Mouse (Mus musculus) Muller cell, postnatal 12 days (primary cell): ENCODE data around the gene Nxnl2.
"Not testable (repeated sequence)": the region's sequence is repeated elsewhere in the genome, so short reads cannot be mapped to it uniquely, and the experiment has no call there.

ENCODE experiments used
- DNase-seq: peaks from one replicate; pipeline ENCODE4 v3.0.0-alpha.2; 2015; ENCODE audit errors: inconsistent ontology term

Nxnl2 gene

DNA sequence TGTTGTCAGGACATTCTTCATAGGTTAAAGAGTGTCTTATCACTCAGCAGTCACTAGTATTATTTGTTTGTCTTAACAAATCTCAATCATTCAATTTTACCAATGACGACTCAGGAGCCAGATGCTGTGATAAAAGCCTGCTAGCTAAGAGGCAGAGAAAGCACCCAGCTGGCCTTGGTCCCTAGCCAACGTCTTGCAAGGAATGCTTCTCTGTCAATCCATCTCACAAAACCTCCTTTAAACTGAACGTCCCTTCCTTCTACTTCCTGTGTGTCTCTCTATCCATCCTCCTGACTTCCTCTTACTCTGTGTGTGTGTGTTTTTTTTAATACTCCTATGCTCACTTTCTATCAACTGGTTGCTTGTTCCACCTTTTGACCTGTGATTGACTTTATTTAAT is 8.5 kb downstream of the Nxnl2 start:
- DNase-seq: no peak

DNA sequence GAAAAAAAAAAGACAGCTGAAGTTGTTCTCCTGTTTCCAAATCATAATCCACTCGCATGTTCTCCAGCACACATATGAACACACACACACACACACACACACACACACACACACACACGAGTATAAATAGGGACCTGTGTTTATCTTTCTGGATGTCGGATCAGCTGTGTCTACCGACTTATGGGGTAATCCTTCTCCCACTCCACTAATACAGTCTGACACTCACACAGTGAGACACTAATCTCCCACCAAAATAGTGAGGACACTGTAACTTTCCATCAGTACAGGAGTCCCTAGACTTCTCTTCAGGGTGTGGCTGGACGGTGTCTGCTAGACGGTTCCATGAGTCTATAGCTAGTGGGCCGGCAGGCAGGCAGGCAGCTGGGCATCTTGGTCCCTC is 11.4 kb downstream of the Nxnl2 start:
- no peak for DNase-seq

DNA sequence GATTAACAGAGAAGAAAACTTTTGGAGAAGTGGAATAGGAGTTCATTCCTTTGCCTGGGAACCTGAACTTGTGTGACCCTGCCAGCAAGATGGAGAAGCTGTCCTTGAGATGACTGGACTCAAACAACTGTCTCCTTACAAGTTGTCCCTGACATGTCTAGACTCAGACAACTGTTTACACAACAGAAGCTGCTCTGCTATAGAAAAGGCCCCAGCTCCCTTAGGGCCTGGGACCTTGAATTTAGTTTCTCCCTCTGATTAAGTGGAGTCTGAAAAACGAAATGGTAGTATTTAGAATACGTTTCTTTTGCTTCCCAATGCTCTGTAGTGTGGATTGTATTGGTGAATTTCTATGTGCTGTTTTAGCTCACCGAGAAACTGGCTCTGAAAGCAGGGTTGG is 14.1 kb downstream of the Nxnl2 start:
- no peak for DNase-seq

DNA sequence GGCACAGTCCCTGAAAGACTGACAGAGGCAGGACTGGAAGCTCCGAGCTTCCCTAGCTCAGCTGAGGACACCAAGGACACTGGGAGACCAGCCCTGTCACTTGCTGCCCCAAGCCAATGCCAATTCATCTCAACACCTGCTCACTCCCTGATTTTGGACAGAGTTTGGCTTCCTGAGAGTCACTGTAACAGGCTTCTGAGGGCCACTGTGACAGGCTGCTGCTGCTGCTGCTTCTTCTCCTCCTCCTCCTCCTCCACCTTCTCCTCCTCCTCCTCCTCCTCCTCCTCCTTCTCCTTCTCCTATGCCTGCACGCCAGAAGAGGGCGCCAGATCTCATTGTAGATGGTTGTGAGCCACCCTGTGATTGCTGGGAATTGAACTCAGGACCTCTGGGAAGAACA is 19.5 kb downstream of the Nxnl2 start:
- no peak for DNase-seq

DNA sequence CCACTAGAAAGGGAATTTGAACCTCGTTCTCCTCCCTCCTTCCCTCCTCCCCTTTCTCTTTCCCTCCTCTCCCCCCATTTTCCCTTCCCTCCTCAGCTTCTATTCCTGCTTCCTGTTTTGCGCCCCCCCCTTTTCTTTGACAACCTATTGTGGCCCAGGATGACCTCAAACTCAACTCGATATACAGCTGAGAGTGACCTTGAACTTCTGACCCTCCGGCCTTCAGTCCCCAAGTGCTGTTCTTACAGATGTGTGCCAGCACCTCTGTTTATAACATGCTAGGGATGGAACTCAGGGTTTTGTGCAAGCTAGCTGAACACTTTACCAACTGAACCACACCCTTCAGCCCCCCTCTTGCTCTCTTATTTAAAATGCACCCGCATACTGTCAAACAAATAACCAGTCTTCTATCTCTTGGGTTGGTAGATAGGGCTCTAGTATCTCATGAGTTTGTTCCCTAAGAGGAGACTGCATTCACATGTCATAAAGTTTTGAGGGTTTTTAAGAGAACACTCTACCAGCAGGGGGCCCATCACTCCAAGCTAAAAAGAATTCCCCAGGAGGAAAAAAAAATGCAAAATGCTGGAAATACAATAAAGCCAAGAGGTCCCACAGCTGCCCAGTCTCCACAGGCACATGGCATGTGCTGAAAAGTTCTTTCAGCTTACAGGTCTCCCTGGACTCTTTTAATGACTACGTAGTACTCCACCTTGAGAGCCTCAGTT is 20.8 kb downstream of the Nxnl2 start:
- DNase-seq: peak; percentile 35

DNA sequence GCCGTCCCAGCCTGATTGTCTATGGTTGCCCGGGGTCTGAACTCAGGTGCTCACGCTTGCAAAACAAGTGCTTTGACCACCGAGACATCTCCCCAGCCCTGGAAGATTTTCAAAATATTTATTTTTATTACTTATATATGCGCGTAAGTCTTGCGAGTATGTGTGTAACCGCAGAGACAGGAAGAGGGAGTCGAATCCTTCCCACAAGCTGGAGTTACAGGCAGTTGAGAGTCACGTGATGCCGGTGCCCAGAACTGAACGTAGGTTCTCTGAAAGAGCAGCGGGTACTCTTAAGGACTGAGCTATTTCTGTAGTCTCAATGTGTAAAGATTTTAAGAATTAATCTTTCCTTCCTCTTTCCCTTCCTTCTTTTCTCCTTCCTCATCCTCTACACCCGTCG is 23.1 kb downstream of the Nxnl2 start:
- DNase-seq: no peak

DNA sequence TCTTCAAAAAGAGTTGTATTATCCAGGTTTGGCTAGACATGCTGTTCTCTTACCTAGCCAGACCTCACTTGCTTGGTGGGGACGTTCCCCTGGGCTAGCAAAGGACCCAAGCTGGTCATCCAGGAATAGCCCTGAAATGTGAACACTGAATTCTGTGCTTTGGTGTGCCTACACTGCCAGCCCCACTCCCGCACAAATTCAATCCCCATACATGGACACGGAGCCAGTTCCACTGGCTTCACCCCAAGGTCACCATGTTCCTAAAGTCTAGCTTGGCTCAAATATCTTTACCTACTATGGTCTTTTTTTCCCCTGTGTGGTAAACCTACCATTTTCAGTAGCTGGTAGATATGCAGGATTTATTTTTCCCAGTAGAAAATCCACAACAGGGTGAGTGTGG is 26.9 kb downstream of the Nxnl2 start:
- DNase-seq: no peak

DNA sequence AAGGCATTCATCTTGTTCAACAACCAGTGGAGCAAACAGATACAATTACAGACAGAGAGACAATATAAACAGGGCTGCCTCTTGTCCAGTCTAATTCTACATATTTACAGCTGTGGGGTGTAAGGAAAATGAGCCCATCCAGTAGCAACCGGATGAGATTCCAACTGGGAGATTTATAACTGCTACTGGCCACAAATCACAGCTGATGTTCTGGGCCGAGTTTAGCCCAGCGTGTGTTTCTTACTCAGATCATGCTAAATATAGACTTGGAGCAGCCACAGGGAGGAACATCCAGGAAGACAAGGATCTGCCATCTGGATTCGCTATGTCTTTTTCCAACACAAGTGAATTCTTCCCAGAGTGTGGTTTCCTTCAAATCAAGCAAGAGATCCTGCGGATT is 27.4 kb downstream of the Nxnl2 start:
- no peak for DNase-seq

DNA sequence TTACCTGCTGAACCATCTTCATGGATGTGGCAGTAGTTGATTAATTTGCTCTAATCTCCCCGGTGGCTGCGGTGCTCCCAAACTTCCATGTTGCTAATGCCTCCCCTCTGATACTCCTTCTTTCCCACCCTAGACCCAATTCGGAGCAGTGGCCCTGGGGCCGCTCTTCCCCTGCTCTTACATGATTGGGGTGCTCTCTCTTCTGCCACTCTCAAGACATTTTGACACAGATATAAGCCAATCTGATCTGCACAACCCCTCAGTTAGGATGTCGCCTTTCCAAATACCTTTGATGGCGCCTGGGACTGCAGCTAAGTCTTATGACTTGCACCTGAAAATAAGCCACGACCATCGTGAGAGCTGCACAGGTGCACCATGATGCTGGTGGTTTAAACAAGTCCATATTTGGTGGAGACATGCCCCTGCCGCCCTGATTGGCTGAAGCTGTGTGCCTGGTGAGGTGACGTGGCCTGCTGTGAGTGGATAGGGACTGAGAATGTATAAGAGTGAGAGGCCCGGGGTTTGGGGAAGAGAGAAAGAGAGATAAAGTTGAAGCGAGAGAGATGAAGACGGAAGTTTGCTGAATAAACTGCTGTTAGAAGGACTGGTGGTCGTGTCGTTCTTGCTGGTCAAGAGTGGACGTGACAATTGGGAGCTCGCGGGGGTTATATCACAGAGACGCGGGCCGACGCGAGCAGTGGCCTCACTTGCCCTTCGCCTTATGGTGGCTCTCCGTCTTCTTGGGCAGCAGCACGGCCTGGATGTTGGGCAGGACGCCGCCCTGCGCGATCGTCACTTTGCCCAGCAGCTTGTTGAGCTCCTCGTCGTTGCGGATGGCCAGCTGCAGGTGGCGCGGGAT is 31.4 kb downstream of the Nxnl2 start:
- DNase-seq: not testable (repeated sequence)

DNA sequence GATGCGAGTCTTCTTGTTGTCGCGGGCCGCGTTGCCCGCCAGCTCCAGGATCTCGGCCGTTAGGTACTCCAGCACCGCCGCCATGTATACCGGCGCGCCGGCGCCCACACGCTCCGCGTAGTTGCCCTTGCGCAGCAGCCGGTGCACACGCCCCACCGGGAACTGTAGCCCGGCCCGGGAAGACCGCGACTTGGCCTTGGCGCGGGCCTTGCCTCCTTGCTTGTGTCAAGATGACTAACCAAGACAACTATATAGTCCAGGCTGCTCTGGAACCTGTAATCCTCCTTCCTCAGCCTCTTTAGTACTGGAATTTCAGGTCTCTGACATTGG is 32.0 kb downstream of the Nxnl2 start:
- DNase-seq: not testable (repeated sequence)

DNA sequence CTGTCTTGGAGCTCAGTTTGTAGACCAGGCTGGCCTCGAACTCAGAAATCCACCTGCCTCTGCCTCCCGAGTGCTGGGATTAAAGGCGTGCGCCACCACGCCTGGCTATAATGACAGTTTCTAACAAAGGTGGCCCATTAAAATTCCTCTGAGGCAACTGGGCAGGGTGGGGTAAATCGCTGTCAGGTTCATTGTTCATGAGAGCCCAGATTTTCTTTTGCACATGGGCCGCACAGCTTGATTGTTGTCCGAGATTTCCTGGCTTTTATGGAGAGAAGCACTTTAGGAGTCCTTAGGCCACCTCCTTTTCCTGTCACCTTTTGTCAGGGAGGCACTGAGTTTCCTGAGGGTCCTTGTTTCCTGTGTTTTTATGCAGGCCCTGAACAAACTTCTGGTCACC is 32.6 kb downstream of the Nxnl2 start:
- DNase-seq: no peak

DNA sequence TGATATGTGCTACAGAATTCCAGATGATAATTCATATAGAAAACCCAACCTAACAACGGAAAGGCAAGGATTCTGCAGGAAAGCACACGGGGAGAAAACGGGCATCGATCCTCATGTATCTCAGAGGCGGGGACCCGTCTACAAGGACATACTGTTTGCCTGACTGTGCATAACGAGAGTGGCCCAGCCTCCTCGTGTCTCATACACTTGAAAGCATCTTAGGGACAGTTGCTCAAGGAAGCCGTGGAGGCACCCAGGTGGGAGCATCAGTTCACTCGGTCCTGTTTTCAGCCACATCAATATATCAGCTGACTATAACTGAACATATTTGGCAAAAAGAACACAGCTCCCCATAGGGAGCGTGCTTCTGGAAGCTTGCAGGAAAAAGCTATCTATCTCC is 33.3 kb downstream of the Nxnl2 start:
- DNase-seq: not testable (repeated sequence)

DNA sequence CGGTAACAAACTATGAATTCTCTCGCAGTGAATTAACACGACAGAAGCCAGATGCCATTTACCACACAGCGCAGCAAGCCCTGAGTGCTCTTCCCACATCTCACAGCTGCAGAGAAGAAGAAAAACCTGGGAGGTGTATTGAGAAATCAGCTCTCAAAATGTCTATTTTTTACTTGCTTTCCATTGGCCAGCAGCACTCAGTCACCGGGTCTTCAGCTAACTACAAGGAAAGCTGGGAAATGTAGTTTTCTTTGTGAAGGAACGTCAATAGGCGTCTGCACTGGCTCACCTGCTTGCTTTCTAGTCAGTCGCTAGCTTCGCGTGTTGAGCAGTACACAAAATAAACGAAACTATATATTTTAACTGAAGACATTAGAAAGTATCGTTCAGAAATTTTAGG is 37.1 kb downstream of the Nxnl2 start:
- no peak for DNase-seq

DNA sequence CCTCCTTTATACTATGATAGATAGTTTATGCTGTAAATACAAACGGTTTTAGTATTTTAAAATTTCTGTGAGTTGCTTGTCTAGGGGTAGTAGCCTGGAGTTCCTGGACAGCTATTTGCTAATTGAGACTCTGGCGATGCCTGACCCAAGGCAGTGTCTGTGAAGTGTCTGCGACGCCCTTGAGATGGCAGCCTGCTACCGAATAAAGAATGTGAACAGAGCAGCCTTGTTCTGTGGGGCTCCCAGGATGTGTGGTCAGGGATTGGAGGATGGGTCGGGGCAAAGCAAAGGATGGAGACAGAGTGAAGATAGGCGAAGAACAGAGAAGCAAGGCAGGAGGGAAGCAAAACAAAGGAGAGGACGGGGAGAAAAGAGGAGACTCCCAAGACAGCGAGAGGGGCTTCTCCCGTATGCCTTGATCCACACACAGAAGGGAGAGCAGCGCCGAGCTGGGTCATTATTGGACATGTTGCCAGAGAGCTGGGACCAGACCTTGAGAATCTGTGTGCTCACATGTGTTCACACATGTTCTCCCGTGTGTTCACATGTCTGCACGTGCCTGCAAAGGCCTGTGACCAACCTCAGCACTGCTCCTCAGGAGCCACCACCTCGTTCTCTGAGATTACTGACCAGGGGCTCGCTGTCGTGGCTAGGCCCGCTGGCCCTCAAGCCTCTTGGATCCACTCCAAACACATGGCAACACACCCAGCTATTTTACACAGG is 37.7 kb downstream of the Nxnl2 start:
- DNase-seq: peak; percentile 84

DNA sequence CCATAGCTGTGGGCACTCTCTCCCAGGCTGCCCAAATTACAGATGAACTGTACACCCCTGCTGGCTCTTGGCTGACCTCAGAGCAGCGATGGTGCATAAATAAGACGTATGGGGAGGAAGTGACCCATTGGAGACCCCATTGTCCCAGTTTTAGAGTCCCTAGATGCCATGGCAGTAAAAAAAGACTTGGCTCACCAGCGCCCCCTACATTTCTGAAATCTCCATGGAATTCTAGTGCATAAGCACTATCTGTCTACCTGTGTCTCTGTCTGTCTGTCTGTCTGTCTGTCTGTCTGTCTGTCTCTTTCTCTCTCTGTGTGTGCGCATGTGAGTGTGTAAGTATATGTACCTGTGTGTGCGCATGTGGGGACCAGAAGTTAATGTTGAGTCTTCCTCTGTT is 39.8 kb downstream of the Nxnl2 start:
- no peak for DNase-seq

DNA sequence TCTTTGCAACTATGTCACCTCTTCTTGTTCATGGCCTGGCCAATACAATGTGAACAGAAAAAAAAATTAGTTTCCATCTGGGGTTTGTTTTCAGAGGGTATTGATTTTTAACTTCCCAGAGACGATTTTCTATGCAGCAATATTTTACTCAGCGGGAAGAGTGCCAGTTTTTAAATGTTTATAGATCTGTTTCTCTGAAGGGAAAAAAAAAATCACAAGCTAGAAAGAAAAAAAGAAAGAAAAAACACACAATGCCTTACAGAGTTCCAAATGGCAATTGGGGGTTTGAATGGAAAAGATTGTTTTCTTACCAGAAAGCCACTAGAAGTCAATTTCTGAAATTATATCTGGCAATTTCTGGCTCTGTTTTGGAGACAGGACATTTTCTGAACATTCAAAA is 43.9 kb downstream of the Nxnl2 start:
- DNase-seq: no peak

DNA sequence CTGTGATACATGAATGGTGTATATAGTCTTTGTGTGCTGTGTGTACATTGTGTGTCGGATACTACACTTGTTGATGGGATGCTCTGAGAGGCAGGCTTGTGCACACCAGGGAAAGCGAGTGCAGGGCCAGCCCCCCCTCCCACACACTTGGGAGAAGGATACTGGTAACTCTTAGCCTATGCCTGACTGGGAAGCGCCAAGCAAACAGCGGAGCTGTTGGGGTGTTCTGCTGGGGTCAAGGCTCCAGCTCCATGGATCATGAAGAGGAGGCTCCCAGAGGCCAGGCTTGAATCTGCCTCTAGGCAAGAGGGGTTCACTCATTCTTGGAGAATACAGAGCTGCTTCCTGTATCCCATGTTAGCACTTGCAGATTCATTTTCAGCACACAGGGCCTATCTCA is 50.1 kb downstream of the Nxnl2 start:
- DNase-seq: no peak

DNA sequence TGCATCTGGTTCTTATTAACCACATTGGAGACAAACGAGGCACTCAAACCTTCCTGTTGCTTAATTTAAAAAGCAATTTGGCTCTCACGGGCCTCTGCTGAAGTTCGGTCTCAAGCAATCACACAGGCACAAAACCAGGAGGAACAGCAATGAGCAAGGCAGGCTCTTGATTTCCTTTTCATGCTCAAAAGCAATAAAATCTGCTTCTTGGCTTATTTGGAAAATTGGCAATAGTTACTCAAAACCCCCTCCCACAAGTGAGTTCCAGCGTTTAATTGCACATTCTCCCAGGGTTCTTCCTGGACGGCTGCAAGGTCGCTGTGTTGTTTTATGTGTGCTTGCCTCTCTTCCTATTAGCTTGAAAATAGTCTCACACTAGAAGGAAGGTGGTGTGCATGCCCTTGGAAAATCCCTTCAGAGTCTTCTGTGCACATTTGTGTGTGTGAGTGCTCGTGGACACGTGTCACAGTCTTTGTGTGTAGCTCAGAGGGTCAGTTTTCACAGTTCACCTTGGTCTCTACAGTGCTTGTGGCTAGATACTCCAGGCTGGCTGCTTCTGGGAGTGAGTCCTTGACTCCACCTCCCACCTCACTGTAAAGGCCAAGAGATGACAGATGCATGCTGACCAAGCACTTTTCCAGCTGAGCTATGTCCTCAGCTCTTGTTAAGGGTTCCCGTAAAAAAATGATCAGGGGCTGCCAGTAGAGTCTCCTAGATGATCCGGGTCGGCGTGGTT is 50.8 kb downstream of the Nxnl2 start:
- DNase-seq: peak; percentile 55
